Mouse (Mus musculus): ENCODE measurements around the gene Cux2. TPM values are rescaled to one million over a fixed set of nuclear protein-coding genes. Genes with fewer than 3 reads are reported as not detected.
A peak's percentile ranks its signal among the peaks of the same experiment; 100 is the strongest.

The Cux2 gene
- polyA plus RNA-seq, 1 experiment from 2014 or later, result 11.3 TPM

DNA sequence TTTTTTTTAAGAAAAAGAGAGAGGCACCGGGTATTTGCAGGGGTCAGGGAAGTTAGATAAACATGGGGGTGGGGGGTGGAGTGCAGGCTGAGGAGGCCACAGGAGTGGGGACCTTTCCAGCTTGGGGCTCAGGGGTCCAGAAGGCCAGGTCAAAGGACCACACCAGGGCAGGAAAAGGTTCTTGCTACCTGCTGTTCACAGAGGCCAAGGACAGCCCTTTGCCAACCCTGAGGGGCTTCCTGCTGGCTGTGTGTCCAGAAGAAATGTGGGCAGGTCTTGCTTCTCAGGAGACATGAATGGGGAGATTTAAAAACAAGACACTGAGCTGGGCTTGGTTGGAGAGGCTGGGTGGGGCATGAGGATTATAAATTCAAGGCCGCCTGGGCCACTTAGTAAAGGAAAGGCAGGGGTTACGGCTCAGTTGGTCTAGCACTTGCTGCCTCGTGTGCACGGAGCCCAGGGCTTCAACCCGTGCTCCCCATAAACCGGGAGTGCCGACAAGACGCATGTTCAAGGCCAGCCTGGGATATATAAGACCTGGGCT, 160.0 kb downstream of the Cux2 start:
- Histone ChIP-seq H3K4me3 (ENCODE audit: low read depth, low read length) (no peak overlapping the region), H3K4me1 (replicated peaks; ENCODE audit: control insufficient read depth, insufficient read depth, low read length) (peaks cover 8% of the 10 kb centered on the region), H3K36me3 (ENCODE audit: control insufficient read depth, insufficient read depth, low read length) (no peaks in the 10 kb centered on the region), H3K27me3 (ENCODE audit: control insufficient read depth, insufficient read depth, low read length) (peaks cover 9% of the 10 kb centered on the region), H3K4me2 (ENCODE audit: low read depth, low read length, severe bottlenecking) (no peak overlapping the region), H3K27ac (ENCODE audit: low read depth, low read length) (peak overlapping the region; percentile 62), H3K9me3 (ENCODE audit: control insufficient read depth, low read length) (peaks cover 4% of the 10 kb centered on the region), H3K9ac (ENCODE audit: low read length) (no peak overlapping the region)
- no peak for DNase-seq (ENCODE audit: low spot score)
- 34% methylated on average over 9 of the region's 9 CpGs for WGBS
- ATAC-seq (replicated peaks; ENCODE audit: low FRiP score), result no peak

DNA sequence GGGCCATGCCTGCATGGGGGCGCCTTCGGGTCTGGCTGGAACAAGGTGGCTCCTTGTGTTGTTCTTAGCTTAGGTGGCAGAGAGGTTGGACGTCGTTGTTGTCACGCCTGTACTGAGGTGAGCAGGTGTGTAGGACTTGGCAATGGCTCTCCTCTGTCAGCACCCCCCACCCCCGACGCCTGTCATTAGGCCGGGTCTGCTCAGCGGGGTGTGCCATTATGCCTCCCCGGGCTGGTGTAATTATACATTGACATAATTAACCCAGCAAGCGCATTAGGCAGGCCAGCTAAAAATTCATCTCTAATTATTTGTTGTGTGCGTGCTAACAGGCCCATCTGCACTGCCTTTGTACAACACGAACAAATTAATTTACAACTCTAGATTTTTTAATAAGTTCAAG, 160.5 kb downstream of the Cux2 start:
- Histone ChIP-seq H3K27ac (ENCODE audit: low read depth, low read length) (peak overlapping the region; percentile 3; the same call in 1 of the 2 replicates), H3K4me3 (ENCODE audit: low read depth, low read length) (no peak overlapping the region), H3K4me2 (ENCODE audit: low read depth, low read length, severe bottlenecking) (no peak overlapping the region), H3K27me3 (ENCODE audit: control insufficient read depth, insufficient read depth, low read length) (peaks cover 9% of the 10 kb centered on the region), H3K36me3 (ENCODE audit: control insufficient read depth, insufficient read depth, low read length) (no peaks in the 10 kb centered on the region), H3K9ac (ENCODE audit: low read length) (no peak overlapping the region), H3K4me1 (replicated peaks; ENCODE audit: control insufficient read depth, insufficient read depth, low read length) (peaks cover 8% of the 10 kb centered on the region), H3K9me3 (ENCODE audit: control insufficient read depth, low read length) (peaks cover 4% of the 10 kb centered on the region)
- DNase-seq (ENCODE audit: low spot score) (peak; percentile 82), ATAC-seq (replicated peaks; ENCODE audit: low FRiP score) (peak; percentile 65)
- WGBS, result 29% methylated on average over 13 of the region's 13 CpGs

DNA sequence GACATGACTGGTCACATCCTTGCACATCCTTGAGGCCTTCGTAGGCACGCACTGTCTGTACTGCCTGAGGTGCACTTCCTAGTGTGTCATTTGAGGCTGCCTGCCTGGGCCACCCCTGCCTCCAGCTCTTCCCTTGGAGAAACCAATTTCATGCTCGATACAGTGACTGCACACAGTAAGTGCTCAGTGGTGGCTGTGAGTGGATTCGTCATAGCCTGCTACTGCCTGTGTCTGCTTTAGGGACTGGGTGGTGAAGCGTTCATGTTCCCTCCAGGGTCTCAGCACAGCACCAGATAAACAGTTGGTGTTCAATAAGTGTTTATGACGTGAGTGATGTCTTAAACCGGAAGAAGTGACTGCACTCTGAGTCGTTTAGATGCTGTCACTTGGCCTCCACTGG, 166.5 kb downstream of the Cux2 start:
- Histone ChIP-seq H3K9me3 (ENCODE audit: control insufficient read depth, low read length) (peaks cover 4% of the 10 kb centered on the region), H3K9ac (ENCODE audit: low read length) (no peak overlapping the region), H3K27me3 (ENCODE audit: control insufficient read depth, insufficient read depth, low read length) (no peaks in the 10 kb centered on the region), H3K36me3 (ENCODE audit: control insufficient read depth, insufficient read depth, low read length) (no peaks in the 10 kb centered on the region), H3K4me2 (ENCODE audit: low read depth, low read length, severe bottlenecking) (no peak overlapping the region), H3K4me1 (replicated peaks; ENCODE audit: control insufficient read depth, insufficient read depth, low read length) (no peaks in the 10 kb centered on the region), H3K27ac (ENCODE audit: low read depth, low read length) (no peak overlapping the region), H3K4me3 (ENCODE audit: low read depth, low read length) (no peak overlapping the region)
- 80% methylated on average over 8 of the region's 8 CpGs for WGBS
- ATAC-seq (replicated peaks; ENCODE audit: low FRiP score), result no peak
- no peak for DNase-seq (ENCODE audit: low spot score)

DNA sequence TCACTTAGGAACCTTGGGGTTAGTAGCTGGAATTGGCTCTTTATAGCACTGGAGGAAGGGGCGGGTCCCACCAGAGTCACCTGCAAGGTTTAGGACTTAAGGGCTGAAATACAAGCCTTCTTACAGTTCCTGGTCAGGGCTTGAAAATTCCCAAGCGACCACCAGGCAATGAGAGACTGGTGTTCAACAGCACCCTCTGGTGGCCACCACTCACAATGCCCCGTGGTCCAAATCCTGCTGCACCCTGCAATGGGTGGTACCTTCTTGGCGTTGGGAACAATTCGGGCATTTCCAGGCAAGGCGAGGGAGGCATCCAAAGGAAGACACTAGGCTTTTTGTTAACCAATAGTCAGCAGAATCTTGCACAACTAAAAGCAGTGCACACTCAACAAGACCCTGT, 170.7 kb downstream of the Cux2 start:
- Histone ChIP-seq H3K4me3 (ENCODE audit: low read depth, low read length) (no peak overlapping the region), H3K9ac (ENCODE audit: low read length) (no peak overlapping the region), H3K27me3 (ENCODE audit: control insufficient read depth, insufficient read depth, low read length) (no peaks in the 10 kb centered on the region), H3K36me3 (ENCODE audit: control insufficient read depth, insufficient read depth, low read length) (peaks cover 3% of the 10 kb centered on the region; the same call in 1 of the 2 replicates), H3K4me1 (replicated peaks; ENCODE audit: control insufficient read depth, insufficient read depth, low read length) (no peaks in the 10 kb centered on the region), H3K27ac (ENCODE audit: low read depth, low read length) (no peak overlapping the region), H3K9me3 (ENCODE audit: control insufficient read depth, low read length) (no peaks in the 10 kb centered on the region; the same call in 1 of the 2 replicates), H3K4me2 (ENCODE audit: low read depth, low read length, severe bottlenecking) (no peak overlapping the region)
- 63% methylated on average over 6 of the region's 6 CpGs for WGBS
- ATAC-seq (replicated peaks; ENCODE audit: low FRiP score), result no peak
- DNase-seq (ENCODE audit: low spot score), result no peak

DNA sequence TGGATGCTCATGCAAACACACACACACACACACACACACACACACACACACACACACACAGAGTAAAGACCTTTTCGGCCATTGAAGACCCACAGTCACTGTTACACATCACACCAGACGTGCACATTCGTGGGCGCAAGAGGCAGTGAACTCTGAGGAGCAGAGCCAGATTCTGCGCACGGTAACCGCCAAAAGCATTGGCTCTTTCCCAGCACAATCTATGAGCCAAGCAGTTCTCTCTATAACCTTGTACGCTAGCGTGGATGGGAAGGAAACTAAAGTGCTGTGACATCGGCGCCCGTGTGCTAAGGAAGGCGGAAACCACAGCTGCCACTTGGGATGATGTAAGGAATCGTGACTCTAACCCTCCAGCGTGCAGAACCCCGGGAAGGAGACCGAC, 171.2 kb downstream of the Cux2 start:
- ATAC-seq (replicated peaks; ENCODE audit: low FRiP score) (no peak), DNase-seq (ENCODE audit: low spot score) (no peak)
- 89% methylated on average over 17 of the region's 17 CpGs for WGBS
- peaks cover 3% of the 10 kb centered on the region; the same call in 1 of the 2 replicates for H3K36me3 ChIP-seq (ENCODE audit: control insufficient read depth, insufficient read depth, low read length)
- H3K9ac ChIP-seq (ENCODE audit: low read length), result no peak overlapping the region
- no peaks in the 10 kb centered on the region for H3K4me1 ChIP-seq (replicated peaks; ENCODE audit: control insufficient read depth, insufficient read depth, low read length)
- no peak overlapping the region for H3K4me3 ChIP-seq (ENCODE audit: low read depth, low read length)
- no peak overlapping the region for H3K4me2 ChIP-seq (ENCODE audit: low read depth, low read length, severe bottlenecking)
- no peaks in the 10 kb centered on the region for H3K27me3 ChIP-seq (ENCODE audit: control insufficient read depth, insufficient read depth, low read length)
- H3K9me3 ChIP-seq (ENCODE audit: control insufficient read depth, low read length), result no peaks in the 10 kb centered on the region; the same call in 1 of the 2 replicates
- no peak overlapping the region for H3K27ac ChIP-seq (ENCODE audit: low read depth, low read length)

DNA sequence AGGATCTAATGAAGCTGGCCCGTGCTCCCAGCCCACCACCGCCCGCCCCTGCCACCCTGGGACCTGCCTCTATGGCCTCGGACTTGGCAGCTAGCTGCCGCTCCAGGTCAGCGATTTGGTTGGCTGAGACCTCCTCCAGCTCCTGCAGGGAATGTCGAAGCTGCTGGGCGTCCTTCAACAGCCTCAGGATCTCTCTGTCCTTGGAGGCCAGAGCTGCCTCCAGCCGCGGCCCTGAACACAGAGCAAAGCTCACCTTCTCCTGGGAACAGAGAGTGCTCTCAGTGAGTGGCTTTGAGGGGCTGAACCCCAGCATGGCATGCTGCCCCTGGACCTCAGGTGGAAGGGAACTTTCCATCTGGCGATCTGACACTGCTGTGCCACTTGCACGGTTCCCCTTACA, 173.0 kb downstream of the Cux2 start:
- Histone ChIP-seq H3K27me3 (ENCODE audit: control insufficient read depth, insufficient read depth, low read length) (no peaks in the 10 kb centered on the region), H3K9me3 (ENCODE audit: control insufficient read depth, low read length) (no peaks in the 10 kb centered on the region; the same call in 1 of the 2 replicates), H3K9ac (ENCODE audit: low read length) (no peak overlapping the region), H3K4me2 (ENCODE audit: low read depth, low read length, severe bottlenecking) (no peak overlapping the region), H3K4me3 (ENCODE audit: low read depth, low read length) (no peak overlapping the region), H3K36me3 (ENCODE audit: control insufficient read depth, insufficient read depth, low read length) (peaks cover 3% of the 10 kb centered on the region; the same call in 1 of the 2 replicates), H3K4me1 (replicated peaks; ENCODE audit: control insufficient read depth, insufficient read depth, low read length) (no peaks in the 10 kb centered on the region), H3K27ac (ENCODE audit: low read depth, low read length) (no peak overlapping the region)
- ATAC-seq (replicated peaks; ENCODE audit: low FRiP score), result no peak
- 90% methylated on average over 12 of the region's 12 CpGs for WGBS
- DNase-seq (ENCODE audit: low spot score), result no peak

DNA sequence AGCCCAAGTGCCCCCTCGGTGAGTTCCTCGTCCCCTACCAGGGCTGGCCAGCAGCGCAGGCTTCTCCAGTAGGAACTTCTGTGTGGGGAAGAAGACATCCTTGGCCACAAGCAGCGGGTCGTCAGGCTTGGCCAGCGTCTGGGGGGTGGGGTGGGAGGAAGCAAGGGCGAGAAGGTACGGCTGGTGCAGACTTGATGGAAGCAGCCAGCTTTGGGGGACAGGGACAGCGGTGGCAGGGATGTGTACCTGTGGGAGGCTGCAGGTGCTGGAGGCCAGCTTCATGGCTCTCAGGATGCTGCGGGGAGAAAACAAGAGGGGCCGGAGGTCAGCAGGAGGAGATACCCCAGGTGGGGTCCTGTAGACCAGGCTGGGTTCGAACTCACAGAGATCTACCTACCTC, 174.9 kb downstream of the Cux2 start:
- Histone ChIP-seq H3K27ac (ENCODE audit: low read depth, low read length) (no peak overlapping the region), H3K4me1 (replicated peaks; ENCODE audit: control insufficient read depth, insufficient read depth, low read length) (no peaks in the 10 kb centered on the region), H3K27me3 (ENCODE audit: control insufficient read depth, insufficient read depth, low read length) (no peaks in the 10 kb centered on the region), H3K4me2 (ENCODE audit: low read depth, low read length, severe bottlenecking) (no peak overlapping the region), H3K9me3 (ENCODE audit: control insufficient read depth, low read length) (no peaks in the 10 kb centered on the region; the same call in 1 of the 2 replicates), H3K9ac (ENCODE audit: low read length) (no peak overlapping the region), H3K4me3 (ENCODE audit: low read depth, low read length) (no peak overlapping the region), H3K36me3 (ENCODE audit: control insufficient read depth, insufficient read depth, low read length) (peaks cover 3% of the 10 kb centered on the region; the same call in 1 of the 2 replicates)
- no peak for DNase-seq (ENCODE audit: low spot score)
- ATAC-seq (replicated peaks; ENCODE audit: low FRiP score), result no peak
- WGBS, result 88% methylated on average over 12 of the region's 12 CpGs

GRCm38 (mm10) chr5:121872158-121872557, 177.7 kb downstream of the Cux2 start:
- DNase-seq (ENCODE audit: low spot score) (peak; percentile 94), ATAC-seq (replicated peaks; ENCODE audit: low FRiP score) (peak; percentile 42; the same call in 1 of the 2 replicates)
- H3K27ac ChIP-seq (ENCODE audit: low read depth, low read length), result no peak overlapping the region
- peaks cover 3% of the 10 kb centered on the region; the same call in 1 of the 2 replicates for H3K36me3 ChIP-seq (ENCODE audit: control insufficient read depth, insufficient read depth, low read length)
- no peak overlapping the region for H3K4me3 ChIP-seq (ENCODE audit: low read depth, low read length)
- WGBS, result 8% methylated on average over 4 of the region's 4 CpGs
- no peaks in the 10 kb centered on the region for H3K27me3 ChIP-seq (ENCODE audit: control insufficient read depth, insufficient read depth, low read length)
- H3K4me2 ChIP-seq (ENCODE audit: low read depth, low read length, severe bottlenecking), result no peak overlapping the region
- H3K9me3 ChIP-seq (ENCODE audit: control insufficient read depth, low read length), result no peaks in the 10 kb centered on the region
- H3K4me1 ChIP-seq (replicated peaks; ENCODE audit: control insufficient read depth, insufficient read depth, low read length), result no peaks in the 10 kb centered on the region
- H3K9ac ChIP-seq (ENCODE audit: low read length), result no peak overlapping the region

DNA sequence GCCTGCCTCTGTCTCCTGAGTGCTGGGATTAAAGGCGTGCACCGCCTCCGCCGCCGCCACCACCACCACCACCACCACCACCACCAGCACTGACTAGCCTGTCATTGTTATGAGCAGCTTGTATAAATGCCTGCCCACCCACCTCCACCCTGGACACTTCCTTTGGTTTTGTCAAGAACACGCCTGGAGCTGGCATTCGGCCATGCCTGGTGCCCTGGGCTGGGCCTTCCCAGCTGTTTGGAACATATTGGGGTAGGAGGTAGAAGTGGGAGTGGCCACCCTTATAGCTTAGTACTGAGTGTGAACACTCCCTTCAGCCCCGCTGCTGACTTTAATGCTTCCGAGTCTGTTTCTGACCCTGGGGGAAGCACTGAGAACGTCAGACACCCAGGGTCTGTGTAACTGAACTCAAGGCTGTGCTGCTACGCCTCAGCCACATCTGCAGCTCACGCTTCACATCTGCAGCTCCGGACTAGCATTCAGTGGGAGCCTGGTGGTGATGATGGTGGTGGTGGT, 178.3 kb downstream of the Cux2 start:
- 89% methylated on average over 13 of the region's 13 CpGs for WGBS
- H3K9me3 ChIP-seq (ENCODE audit: control insufficient read depth, low read length), result no peaks in the 10 kb centered on the region
- H3K36me3 ChIP-seq (ENCODE audit: control insufficient read depth, insufficient read depth, low read length), result peaks cover 3% of the 10 kb centered on the region; the same call in 1 of the 2 replicates

More for the DNA sequence above, 178.3 kb downstream of the Cux2 start:
- Histone ChIP-seq H3K9ac (ENCODE audit: low read length) (no peak overlapping the region), H3K27me3 (ENCODE audit: control insufficient read depth, insufficient read depth, low read length) (no peaks in the 10 kb centered on the region), H3K27ac (ENCODE audit: low read depth, low read length) (no peak overlapping the region), H3K4me2 (ENCODE audit: low read depth, low read length, severe bottlenecking) (no peak overlapping the region), H3K4me3 (ENCODE audit: low read depth, low read length) (no peak overlapping the region), H3K4me1 (replicated peaks; ENCODE audit: control insufficient read depth, insufficient read depth, low read length) (no peaks in the 10 kb centered on the region)
- DNase-seq (ENCODE audit: low spot score) (no peak), ATAC-seq (replicated peaks; ENCODE audit: low FRiP score) (no peak)
